Mouse (Mus musculus): ENCODE results near the gene A030003K21Rik.

Gene A030003K21Rik

DNA sequence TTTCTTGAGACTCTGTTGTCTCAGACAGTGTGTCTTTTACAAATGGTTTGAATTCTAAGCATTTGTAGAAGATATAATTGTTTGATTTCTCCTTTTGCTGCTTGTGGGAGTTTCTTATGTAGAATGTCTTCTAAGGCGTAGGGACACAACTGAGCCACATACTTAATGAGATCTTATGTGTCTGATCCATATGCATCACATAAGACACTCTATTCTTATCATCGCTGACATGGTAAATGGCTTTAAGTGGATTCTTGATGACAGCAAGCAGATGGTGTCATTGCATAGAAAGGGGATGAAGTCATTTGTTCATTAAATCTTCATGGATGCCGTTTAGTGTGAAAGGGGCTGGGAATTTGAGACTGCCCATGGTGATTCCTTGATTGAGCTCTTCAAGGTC, 37.3 kb downstream of the A030003K21Rik start:
- no peak for DNase-seq

DNA sequence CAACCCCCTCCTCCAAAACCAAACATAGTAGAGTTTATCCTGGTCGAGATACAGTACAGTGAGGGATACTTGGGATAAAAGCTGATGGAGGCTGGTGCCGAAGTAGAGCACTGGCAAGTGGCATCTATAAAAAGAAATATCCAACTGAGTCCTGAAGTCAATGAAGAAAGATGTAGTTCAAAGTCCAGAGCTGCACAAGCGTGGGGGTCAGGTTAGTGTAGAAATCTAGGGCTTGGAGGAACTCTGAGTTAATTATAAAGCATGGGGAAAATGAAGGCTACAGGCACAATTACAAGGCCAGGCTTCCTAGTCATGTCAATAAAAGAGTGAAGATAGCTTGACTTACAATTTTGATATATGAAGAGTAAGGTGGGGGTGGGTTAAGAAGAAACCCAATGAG, 42.0 kb downstream of the A030003K21Rik start:
- DNase-seq: no peak

DNA sequence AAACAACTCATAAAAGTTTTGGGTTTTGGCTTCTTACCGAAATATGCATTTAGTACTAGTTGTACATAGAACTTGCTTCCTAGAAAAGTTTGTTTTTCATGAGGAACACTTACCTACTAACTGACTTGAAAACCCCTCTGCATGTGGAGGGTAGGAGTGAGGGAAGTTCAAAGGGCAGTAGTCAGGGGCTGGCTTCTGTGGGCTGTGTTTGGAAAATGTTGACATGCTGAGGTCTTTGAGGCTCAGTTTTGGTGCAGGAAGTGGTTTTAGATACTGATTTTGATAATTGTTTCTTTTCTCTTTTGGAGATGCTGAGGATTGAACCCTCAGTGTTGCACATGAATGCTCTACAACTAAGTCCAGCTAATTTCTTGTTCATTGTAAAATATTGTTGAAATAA, 42.6 kb downstream of the A030003K21Rik start:
- no peak for DNase-seq

DNA sequence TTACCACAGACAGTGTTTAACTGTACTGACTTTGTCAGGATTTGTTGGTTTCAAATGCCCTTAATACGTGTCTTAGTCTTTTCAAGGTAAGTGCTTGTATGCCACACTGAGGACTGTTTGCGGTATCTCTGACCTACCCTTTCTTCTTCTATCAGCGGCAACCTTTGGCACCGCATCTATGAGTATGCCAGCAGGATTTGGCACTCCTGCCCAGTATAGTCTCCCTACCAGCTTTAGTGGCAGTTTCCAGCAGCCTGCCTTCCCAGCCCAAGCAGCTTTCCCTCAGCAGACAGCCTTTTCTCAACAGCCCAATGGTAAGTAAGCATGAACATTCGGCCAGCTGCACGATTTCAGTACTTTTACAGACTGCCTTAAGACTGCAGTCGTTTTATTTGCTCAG, 49.9 kb downstream of the A030003K21Rik start:
- no peak for DNase-seq
